Mouse (Mus musculus) liver, embryonic 11.5 days (tissue): Measurements from ENCODE around the gene Efcab14. TPM values are rescaled to one million over a fixed set of nuclear protein-coding genes. Genes with fewer than 3 reads are reported as not detected.

Source experiments
- ATAC-seq: fragments of 200-750 bp; cut with Nextera tagmentation; replicated peaks from 2 replicates; pipeline ENCODE4 v1.8.0; 2017; ENCODE audit warnings: moderate number of reproducible peaks, mild to moderate bottlenecking, moderate TSS enrichment, moderate library complexity; ENCODE audit not compliant: low FRiP score
- DNase-seq: peaks from one replicate; pipeline ENCODE4 v3.0.0-alpha.2; 2017; ENCODE audit warnings: low spot score
- H3K27ac ChIP-seq: fragments of 300-500 bp; sonication (generic); 2 replicates; pipeline ENCODE4 v1.5.1; 2014; ENCODE audit warnings: mild to moderate bottlenecking, low read depth, low read length, control low read depth
- H3K27me3 ChIP-seq: fragments of 300-500 bp; sonication (generic); replicated peaks from 2 replicates; pipeline ENCODE4 v1.6.1; 2014; ENCODE audit warnings: low read length, mixed read lengths; ENCODE audit not compliant: control insufficient read depth, insufficient read depth
- H3K36me3 ChIP-seq: fragments of 300-500 bp; sonication (generic); 2 replicates; pipeline ENCODE4 v1.6.1; 2014; ENCODE audit warnings: mild to moderate bottlenecking, low read length, moderate library complexity, mixed read lengths; ENCODE audit not compliant: control insufficient read depth, insufficient read depth
- H3K4me1 ChIP-seq: fragments of 300-500 bp; sonication (generic); replicated peaks from 2 replicates; pipeline ENCODE4 v1.6.1; 2014; ENCODE audit warnings: low read length, mixed read lengths; ENCODE audit not compliant: control insufficient read depth, insufficient read depth
- H3K4me2 ChIP-seq: fragments of 300-500 bp; sonication (generic); 2 replicates; pipeline ENCODE4 v1.6.1; 2014; ENCODE audit warnings: mild to moderate bottlenecking, control low read depth, moderate library complexity
- H3K4me3 ChIP-seq: fragments of 300-500 bp; sonication (generic); 2 replicates; pipeline ENCODE4 v1.5.1; 2014; ENCODE audit warnings: low read depth, low read length, control low read depth
- H3K9ac ChIP-seq: fragments of 300-500 bp; sonication (generic); 2 replicates; pipeline ENCODE4 v1.6.1; 2014; ENCODE audit warnings: low read depth, low read length, control low read depth
- H3K9me3 ChIP-seq: fragments of 300-500 bp; sonication (generic); 2 replicates; pipeline ENCODE4 v1.6.1; 2016; ENCODE audit warnings: low read length, inconsistent platforms, mixed read lengths; ENCODE audit not compliant: control insufficient read depth
- WGBS: fragments of 180-500 bp; shearing (Covaris S2); extraction: QIAGEN DNeasy Blood & Tissue Kit; methylation state at CpG from one replicate; pipeline ENCODE4 v1.1.7; 2014; 5-methylcytosine and 5-hydroxymethylcytosine counted together
- polyA plus RNA-seq: library from polyadenylated mRNA; unstranded; fragments of >200 nt; fragmentation: Nextera tagmentation; extraction: Ambion mirVana; gene quantifications from 2 replicates; pipeline ENCODE4 v1.2.1, GENCODE M21; 2014

Efcab14 gene
- polyA plus RNA-seq, 1 experiment from 2014 or later, result 38.7 TPM

DNA sequence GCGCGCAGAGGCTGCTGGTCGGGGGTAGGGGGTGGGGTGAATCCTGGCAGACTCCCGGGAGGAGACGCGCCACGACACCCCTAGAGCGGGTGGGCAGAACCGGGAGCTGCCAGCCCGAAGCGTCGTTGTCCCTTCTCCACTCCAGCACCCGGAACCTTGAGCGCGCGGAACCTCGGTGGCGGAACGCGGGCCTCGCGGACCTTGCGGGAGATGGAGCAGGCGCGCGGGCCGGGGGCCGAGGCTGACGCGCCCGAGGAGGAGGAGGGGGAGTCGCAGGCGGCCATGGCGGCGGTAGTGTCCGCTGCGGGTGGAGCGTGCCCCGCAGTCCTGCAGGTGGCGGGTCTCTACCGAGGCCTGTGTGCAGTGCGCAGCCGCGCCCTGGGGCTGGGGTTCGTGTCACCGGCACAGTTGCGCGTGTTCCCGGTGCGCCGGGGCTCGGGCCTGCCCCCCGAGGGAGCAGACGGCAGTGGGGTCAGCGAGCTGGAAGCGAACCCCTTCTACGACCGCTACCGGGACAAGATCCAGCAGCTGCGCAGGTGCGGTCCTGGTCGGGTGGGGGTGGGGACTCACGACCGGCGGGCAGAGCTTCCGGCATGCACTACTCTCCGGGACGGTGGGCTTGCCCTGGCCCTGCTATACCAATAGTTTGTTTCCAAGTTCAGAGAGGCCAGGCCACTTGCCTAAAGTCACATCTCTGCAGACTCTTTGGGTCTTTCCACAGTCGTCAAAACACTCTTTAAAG lies 47.4 kb downstream of the Efcab14 start, which contains the start of gene Atpaf1:
TSS of gene Atpaf1 (plus strand) at position 44 of the 742 bp plus-strand sequence.
- peaks cover 13% of the 10 kb centered on the region for H3K4me1 ChIP-seq
- peak within 1 kb of the TSS; percentile 87 for H3K4me2 ChIP-seq
- H3K4me3 ChIP-seq, result peak within 1 kb of the TSS; percentile 68
- under 1% methylated on average over 69 of the region's 69 CpGs for WGBS
- peak; percentile 80 for DNase-seq
- peak within 1 kb of the TSS; percentile 16 for H3K27ac ChIP-seq
- peaks cover 4% of the 10 kb centered on the region; the same call in 1 of the 2 replicates for H3K36me3 ChIP-seq
- peak within 1 kb of the TSS; percentile 90 for H3K9ac ChIP-seq
- ATAC-seq, result peak; percentile 84
- no peaks in the 10 kb centered on the region for H3K9me3 ChIP-seq
- H3K27me3 ChIP-seq, result no peaks in the 10 kb centered on the region

DNA sequence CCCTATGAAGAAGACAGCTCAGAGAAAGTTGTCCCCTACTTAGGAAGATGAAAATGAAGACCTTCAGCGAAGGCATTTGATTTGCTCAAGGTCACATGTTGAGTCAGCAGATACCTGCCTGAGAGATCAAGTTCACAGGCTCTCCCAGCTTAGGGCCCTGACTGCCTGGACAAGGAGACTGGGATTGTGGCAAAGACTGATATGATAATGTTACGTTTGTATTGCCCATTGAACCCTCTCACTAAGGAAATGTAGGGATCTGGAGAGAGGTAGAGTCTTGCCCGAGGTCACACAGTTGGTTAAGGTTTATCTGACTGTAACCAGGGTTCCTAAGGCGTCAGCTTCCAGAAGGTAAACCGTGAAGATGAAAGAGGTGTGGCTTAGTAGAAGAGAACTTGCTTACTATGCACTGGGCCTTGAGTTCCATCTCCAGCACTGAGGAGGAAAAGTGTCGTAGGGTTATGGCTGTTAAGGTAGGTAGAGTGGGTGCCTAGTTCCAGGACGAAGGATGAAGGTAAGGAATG lies 48.0 kb downstream of the Efcab14 start:
- Histone ChIP-seq H3K9me3 (no peaks in the 10 kb centered on the region), H3K4me1 (peaks cover 13% of the 10 kb centered on the region), H3K4me3 (peak overlapping the region; percentile 68), H3K27me3 (no peaks in the 10 kb centered on the region), H3K27ac (peak overlapping the region; percentile 16), H3K36me3 (peaks cover 4% of the 10 kb centered on the region; the same call in 1 of the 2 replicates), H3K4me2 (peak overlapping the region; percentile 87), H3K9ac (peak overlapping the region; percentile 90)
- DNase-seq (no peak), ATAC-seq (peak; percentile 42)
- 36% methylated on average over 7 of the region's 7 CpGs for WGBS

DNA sequence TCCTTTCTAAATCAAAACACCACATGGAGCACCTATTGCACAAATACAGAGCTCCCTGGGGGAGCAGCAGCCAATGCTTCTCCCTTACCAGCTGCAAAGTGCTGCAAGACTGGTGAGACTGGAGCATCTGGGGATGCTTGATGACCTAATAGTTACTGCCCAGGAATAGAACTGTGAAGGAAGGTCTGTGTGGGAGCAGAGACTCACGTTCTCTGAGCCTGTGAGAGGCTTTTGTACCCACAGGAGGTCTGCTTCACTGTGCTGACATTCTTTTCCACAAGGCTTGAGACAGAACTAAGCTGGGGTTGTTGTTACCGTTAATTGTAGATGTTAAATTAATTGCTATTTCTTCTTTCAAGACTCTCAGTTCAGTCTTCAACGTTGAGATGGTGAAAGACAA lies 53.3 kb downstream of the Efcab14 start:
- Histone ChIP-seq H3K36me3 (peaks cover 16% of the 10 kb centered on the region), H3K9me3 (no peaks in the 10 kb centered on the region), H3K4me3 (no peak overlapping the region), H3K9ac (no peak overlapping the region), H3K27me3 (no peaks in the 10 kb centered on the region), H3K4me2 (no peak overlapping the region), H3K4me1 (peaks cover 2% of the 10 kb centered on the region), H3K27ac (no peak overlapping the region)
- DNase-seq (no peak), ATAC-seq (no peak)
- WGBS, result 79% methylated on average over 3 of the region's 3 CpGs

DNA sequence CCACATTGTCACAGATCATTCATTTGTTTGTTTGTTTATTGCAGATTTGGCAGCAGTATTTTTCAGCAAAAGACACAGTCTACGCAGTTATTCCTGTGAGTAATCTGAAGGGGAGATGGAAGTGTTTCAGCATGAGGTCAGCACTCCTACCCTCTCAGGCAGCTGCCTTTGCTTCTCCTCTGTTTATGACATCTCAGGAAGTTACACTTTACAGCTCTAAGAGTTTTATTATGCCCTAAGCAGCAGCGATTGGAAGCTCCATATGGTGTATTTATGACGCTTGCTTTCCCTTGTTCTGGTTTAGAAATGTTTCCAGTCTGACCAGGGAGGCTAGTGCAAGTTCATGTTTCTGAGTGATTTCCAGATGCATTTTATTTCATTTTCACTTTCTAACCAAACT lies 57.8 kb downstream of the Efcab14 start:
- Histone ChIP-seq H3K4me3 (no peak overlapping the region), H3K27ac (no peak overlapping the region), H3K4me2 (no peak overlapping the region), H3K9me3 (no peaks in the 10 kb centered on the region), H3K27me3 (no peaks in the 10 kb centered on the region), H3K9ac (no peak overlapping the region), H3K4me1 (no peaks in the 10 kb centered on the region), H3K36me3 (peaks cover 22% of the 10 kb centered on the region)
- DNase-seq (no peak), ATAC-seq (no peak)
- 84% methylated on average over 3 of the region's 3 CpGs for WGBS

DNA sequence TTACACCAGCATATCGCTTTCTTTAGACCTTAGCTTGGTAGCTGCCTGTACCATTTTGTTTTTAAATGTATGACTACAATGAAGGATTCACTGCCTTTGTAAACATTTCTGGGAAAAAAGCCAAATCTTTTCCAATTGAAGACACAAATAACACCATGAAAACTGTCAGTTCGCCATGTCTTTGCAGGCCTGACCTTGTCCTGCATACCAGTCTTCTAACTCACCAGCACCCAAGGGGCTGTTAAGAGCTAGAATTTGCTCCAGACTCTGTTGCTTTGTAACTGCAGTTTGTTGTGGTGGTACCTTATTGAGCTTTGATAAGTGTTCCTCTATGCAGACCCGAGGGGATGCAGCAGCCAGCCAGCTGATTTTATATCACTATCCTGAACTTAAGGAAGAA lies 62.4 kb downstream of the Efcab14 start:
- DNase-seq, result no peak
- Histone ChIP-seq H3K27ac (no peak overlapping the region), H3K4me1 (no peaks in the 10 kb centered on the region), H3K27me3 (no peaks in the 10 kb centered on the region), H3K36me3 (peaks cover 22% of the 10 kb centered on the region), H3K4me3 (no peak overlapping the region), H3K4me2 (no peak overlapping the region), H3K9ac (no peak overlapping the region), H3K9me3 (no peaks in the 10 kb centered on the region)
- no peak for ATAC-seq
- 92% methylated on average over 3 of the region's 3 CpGs for WGBS

DNA sequence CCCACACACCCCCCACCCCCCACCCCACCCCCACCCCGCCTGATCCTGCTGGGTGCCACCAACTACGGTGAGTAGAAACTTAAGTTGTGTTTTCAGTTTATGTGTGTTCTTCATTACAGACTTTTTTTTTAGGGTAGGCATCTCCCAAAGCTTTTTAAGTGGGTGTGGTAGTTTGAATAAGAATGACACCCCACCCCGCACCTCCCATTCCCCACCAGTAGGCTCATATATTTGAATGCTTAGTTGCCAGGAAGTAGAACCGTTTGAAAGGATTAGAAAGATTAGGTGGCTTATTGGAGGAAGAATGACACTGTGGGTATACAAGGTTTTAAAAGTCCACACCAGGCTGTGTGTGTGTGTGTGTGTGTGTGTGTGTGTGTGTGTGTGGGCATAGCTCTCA lies 74.8 kb downstream of the Efcab14 start:
- H3K36me3 ChIP-seq, result peaks cover 5% of the 10 kb centered on the region; the same call in 1 of the 2 replicates
- no peaks in the 10 kb centered on the region for H3K4me1 ChIP-seq
- no peak overlapping the region for H3K27ac ChIP-seq
- DNase-seq (no peak), ATAC-seq (no peak)
- no peaks in the 10 kb centered on the region for H3K27me3 ChIP-seq
- H3K9me3 ChIP-seq, result no peaks in the 10 kb centered on the region
- 94% methylated on average over 4 of the region's 4 CpGs for WGBS
- H3K4me3 ChIP-seq, result no peak overlapping the region
- H3K4me2 ChIP-seq, result no peak overlapping the region
- no peak overlapping the region for H3K9ac ChIP-seq

DNA sequence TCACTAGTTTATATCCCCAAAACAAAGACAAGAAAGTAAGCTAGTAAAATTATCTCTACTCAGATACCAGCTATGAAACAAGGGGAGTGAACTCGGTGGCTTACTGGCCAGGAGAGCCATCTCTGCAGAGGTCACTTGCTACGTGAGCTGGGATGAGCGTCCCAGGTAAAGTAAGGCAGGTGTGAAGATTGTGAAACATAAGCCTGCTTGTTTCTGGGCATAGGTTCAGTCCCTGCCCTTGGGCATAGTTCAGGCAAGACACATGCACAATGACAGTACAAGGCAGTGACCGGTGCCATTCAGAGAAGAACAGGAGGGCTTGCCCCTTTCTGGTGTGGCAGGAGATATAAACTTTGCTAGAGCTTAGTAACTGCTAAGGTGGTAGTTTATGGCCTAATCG lies 78.1 kb downstream of the Efcab14 start:
- ATAC-seq (no peak), DNase-seq (no peak)
- H3K27me3 ChIP-seq, result no peaks in the 10 kb centered on the region
- no peak overlapping the region for H3K9ac ChIP-seq
- no peak overlapping the region for H3K27ac ChIP-seq
- no peak overlapping the region for H3K4me2 ChIP-seq
- 82% methylated on average over 5 of the region's 5 CpGs for WGBS
- H3K4me1 ChIP-seq, result no peaks in the 10 kb centered on the region
- H3K4me3 ChIP-seq, result no peak overlapping the region
- H3K36me3 ChIP-seq, result peaks cover 5% of the 10 kb centered on the region; the same call in 1 of the 2 replicates
- no peaks in the 10 kb centered on the region for H3K9me3 ChIP-seq

DNA sequence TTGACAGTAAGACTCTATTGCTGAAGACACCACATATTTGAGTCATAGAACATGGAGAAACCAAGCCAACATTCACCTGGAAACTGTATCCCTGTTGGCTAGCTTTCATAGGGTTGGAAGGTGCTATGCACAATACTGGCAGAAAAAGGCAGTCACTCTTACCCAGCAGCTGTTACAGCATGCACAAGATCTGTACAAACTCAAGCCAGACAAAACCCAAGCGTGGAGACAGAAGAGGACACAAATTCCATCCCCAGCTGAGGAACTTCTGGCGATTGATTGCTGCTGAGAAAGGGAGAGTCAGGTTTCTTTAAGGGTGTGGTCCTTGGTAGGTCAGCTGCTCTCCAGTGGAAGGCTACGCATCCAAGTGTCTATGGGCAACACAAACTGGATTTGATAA lies 82.7 kb downstream of the Efcab14 start:
- Histone ChIP-seq H3K9ac (no peak overlapping the region), H3K27me3 (no peaks in the 10 kb centered on the region), H3K9me3 (no peaks in the 10 kb centered on the region), H3K4me2 (no peak overlapping the region), H3K36me3 (0 out of 2 replicates have a peak, but pooled peaks cover 3% of the 10 kb centered on the region), H3K27ac (no peak overlapping the region), H3K4me1 (peaks cover 27% of the 10 kb centered on the region), H3K4me3 (no peak overlapping the region)
- DNase-seq (no peak), ATAC-seq (no peak)
- 60% methylated on average over 3 of the region's 3 CpGs for WGBS

DNA sequence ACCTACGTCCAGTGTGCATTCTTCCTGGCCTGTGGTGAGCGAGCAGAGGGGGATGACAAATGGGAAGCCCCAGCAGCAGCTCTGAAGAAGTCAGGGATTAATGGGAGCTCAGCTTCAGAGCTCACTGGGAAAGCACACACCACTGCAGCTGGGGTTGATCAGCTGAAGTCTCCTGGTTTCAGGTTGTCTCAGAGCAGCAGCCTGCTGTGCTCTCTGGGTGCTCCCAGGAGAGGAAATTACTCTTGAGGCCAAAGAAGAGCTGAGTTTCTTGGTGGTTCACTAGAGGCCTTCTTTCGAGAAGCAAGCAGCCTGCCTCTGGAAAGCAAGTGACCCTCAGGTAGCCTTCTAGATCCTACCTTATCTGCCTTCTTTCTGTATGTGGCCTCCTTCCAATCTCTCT lies 83.4 kb downstream of the Efcab14 start:
- no peak overlapping the region for H3K4me2 ChIP-seq
- ATAC-seq, result no peak
- H3K9me3 ChIP-seq, result no peaks in the 10 kb centered on the region
- no peak overlapping the region for H3K4me3 ChIP-seq
- H3K27ac ChIP-seq, result no peak overlapping the region
- WGBS, result 72% methylated on average over 3 of the region's 3 CpGs
- no peak for DNase-seq
- no peak overlapping the region for H3K9ac ChIP-seq
- no peaks in the 10 kb centered on the region for H3K36me3 ChIP-seq
- H3K4me1 ChIP-seq, result peaks cover 33% of the 10 kb centered on the region
- no peaks in the 10 kb centered on the region for H3K27me3 ChIP-seq
